Mouse (Mus musculus): ENCODE results near the gene Atg16l1.
A peak's percentile ranks its signal among the peaks of the same experiment; 100 is the strongest.

Gene Atg16l1

GRCm38 (mm10) chr1:87755641-87756470 lies at the start of gene Atg16l1:
Gene Atg16l1, plus strand, starts transcription at chr1:87755870.
- DNase-seq (ENCODE audit: low read depth, low spot score) = peak; percentile 90

- no peak for DNase-seq (ENCODE audit: low read depth, low spot score)
These were observed 49.3 kb upstream of the Atg16l1 start for GRCm38 (mm10) chr1:87706361-87706760.

GRCm38 (mm10) chr1:87709020-87709419 lies 46.6 kb upstream of the Atg16l1 start:
- DNase-seq (ENCODE audit: low read depth, low spot score) = no peak

GRCm38 (mm10) chr1:87709661-87710270 lies 45.9 kb upstream of the Atg16l1 start:
- no peak for DNase-seq (ENCODE audit: low read depth, low spot score)

- no peak for DNase-seq (ENCODE audit: low read depth, low spot score)
These were observed 43.6 kb upstream of the Atg16l1 start for GRCm38 (mm10) chr1:87711938-87712613.

- DNase-seq (ENCODE audit: low read depth, low spot score) = no peak
These were observed 43.1 kb upstream of the Atg16l1 start for GRCm38 (mm10) chr1:87712614-87712971.

- DNase-seq (ENCODE audit: low read depth, low spot score) = peak; percentile 20
These were observed 34.3 kb upstream of the Atg16l1 start for GRCm38 (mm10) chr1:87721382-87721781.

GRCm38 (mm10) chr1:87722081-87722480 lies 33.6 kb upstream of the Atg16l1 start:
- no peak for DNase-seq (ENCODE audit: low read depth, low spot score)

- no peak for DNase-seq (ENCODE audit: low read depth, low spot score)
These were observed 32.3 kb upstream of the Atg16l1 start for GRCm38 (mm10) chr1:87723351-87723750.

GRCm38 (mm10) chr1:87729070-87729469 lies 26.6 kb upstream of the Atg16l1 start:
- no peak for DNase-seq (ENCODE audit: low read depth, low spot score)

GRCm38 (mm10) chr1:87729850-87730249 lies 25.8 kb upstream of the Atg16l1 start:
- DNase-seq (ENCODE audit: low read depth, low spot score) = no peak

GRCm38 (mm10) chr1:87730271-87730670 lies 25.4 kb upstream of the Atg16l1 start:
- no peak for DNase-seq (ENCODE audit: low read depth, low spot score)

GRCm38 (mm10) chr1:87733212-87733611 lies 22.5 kb upstream of the Atg16l1 start:
- DNase-seq (ENCODE audit: low read depth, low spot score) = no peak

GRCm38 (mm10) chr1:87734153-87734552 lies 21.5 kb upstream of the Atg16l1 start:
- no peak for DNase-seq (ENCODE audit: low read depth, low spot score)

- no peak for DNase-seq (ENCODE audit: low read depth, low spot score)
These were observed 14.9 kb upstream of the Atg16l1 start for GRCm38 (mm10) chr1:87740584-87741290.

GRCm38 (mm10) chr1:87749360-87749973 lies 6.2 kb upstream of the Atg16l1 start:
- DNase-seq (ENCODE audit: low read depth, low spot score) = no peak

GRCm38 (mm10) chr1:87763821-87764220 lies 8.2 kb downstream of the Atg16l1 start:
- DNase-seq (ENCODE audit: low read depth, low spot score) = no peak

GRCm38 (mm10) chr1:87765741-87766140 lies 10.1 kb downstream of the Atg16l1 start:
- no peak for DNase-seq (ENCODE audit: low read depth, low spot score)

GRCm38 (mm10) chr1:87766233-87766632 lies 10.6 kb downstream of the Atg16l1 start:
- DNase-seq (ENCODE audit: low read depth, low spot score) = no peak

- no peak for DNase-seq (ENCODE audit: low read depth, low spot score)
These were observed 13.6 kb downstream of the Atg16l1 start for GRCm38 (mm10) chr1:87769263-87769662.

- no peak for DNase-seq (ENCODE audit: low read depth, low spot score)
These were observed 14.8 kb downstream of the Atg16l1 start for GRCm38 (mm10) chr1:87770486-87770885.
